Mouse (Mus musculus) kidney, postnatal 10 days (tissue): ENCODE measurements at regions not wholly inside any gene's neighbourhood (a gene's known extent, or its start where the extent isn't known, plus 50 kb on each side); places are given as distances from the start of the nearest gene placed in this dataset.

Experiments
- DNase-seq: peaks from one replicate; pipeline ENCODE4 v3.0.0; 2021; ENCODE audit warnings: mixed read lengths

DNA sequence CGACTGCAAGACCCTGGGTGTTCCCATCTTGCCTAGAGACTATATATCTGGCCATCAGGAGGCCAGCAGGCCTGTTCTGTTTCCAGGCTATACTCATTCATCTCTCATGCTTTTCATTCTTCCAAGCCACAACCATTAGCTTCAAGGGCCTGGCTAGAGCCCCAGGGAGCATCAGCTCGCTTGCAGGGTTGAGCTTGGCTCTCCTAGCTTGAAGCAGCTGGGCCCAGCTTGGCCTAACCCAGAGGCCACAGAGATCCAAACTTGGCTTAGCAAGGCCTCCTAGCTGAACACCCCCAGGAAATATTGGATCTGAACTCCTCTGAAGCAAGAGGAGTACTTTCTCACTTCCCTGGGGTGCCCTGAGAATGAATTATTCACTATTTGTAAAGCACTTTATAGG is 50.3 kb upstream of the 3425401B19Rik start:
- peak; percentile 83 for DNase-seq
